Mouse (Mus musculus) kidney, adult 2 months (tissue): Measurements from ENCODE around the gene Zbtb44.

Experiments
- CTCF ChIP-seq: fragments of 200-500 bp; conservative IDR thresholded peaks from 2 replicates; pipeline ENCODE4 v1.5.1; 2011; ENCODE audit warnings: low read depth, mild to moderate bottlenecking, control low read depth, low read length, moderate library complexity, mixed read lengths; ENCODE audit not compliant: insufficient read depth, insufficient read length
- POLR2A ChIP-seq: fragments of 200-500 bp; IDR thresholded peaks from one replicate; pipeline ENCODE4 v1.6.1; 2011; ENCODE audit warnings: low read depth, low read length, control low read depth

GRCm38 (mm10) chr9:31091162-31091581 lies 60.7 kb downstream of the Zbtb44 start:
- TF ChIP-seq CTCF, result no peak
- TF ChIP-seq POLR2A, result no peak
